Mouse (Mus musculus) heart, embryonic 14.5 days (tissue): ENCODE results near the gene Calm3. TPM values are rescaled to one million over a fixed set of nuclear protein-coding genes. Genes with fewer than 3 reads are reported as not detected.

Source experiments
- ATAC-seq: fragments of 200-750 bp; cut with Nextera tagmentation; 2 replicates; pipeline ENCODE4 v1.8.0; 2017; ENCODE audit warnings: low read depth, moderate TSS enrichment; ENCODE audit not compliant: insufficient number of reproducible peaks, insufficient read depth, low FRiP score
- H3K27ac ChIP-seq, 2 experiments: fragments of 200-500 bp in 1 of 2; fragments of 300-500 bp in 1 of 2; sonication (generic) in 1 of 2; replicated peaks in 1 of 2; 2 replicates each; pipeline ENCODE4 v1.5.1; 2012 to 2014; ENCODE audit warnings: low read depth in 2 of 2, low read length in 2 of 2, control low read depth in 1 of 2, mild to moderate bottlenecking in 1 of 2, mixed read lengths in 1 of 2; ENCODE audit not compliant: control insufficient read depth in 1 of 2, insufficient read depth in 1 of 2
- H3K27me3 ChIP-seq: fragments of 300-500 bp; sonication (generic); 2 replicates; pipeline ENCODE4 v1.6.1; 2014; ENCODE audit warnings: mild to moderate bottlenecking, low read length, control low read depth; ENCODE audit not compliant: control insufficient read depth, insufficient read depth
- H3K36me3 ChIP-seq: fragments of 300-500 bp; sonication (generic); 2 replicates; pipeline ENCODE4 v1.6.1; 2014; ENCODE audit warnings: mild to moderate bottlenecking, control low read depth, low read length, mixed read lengths; ENCODE audit not compliant: control insufficient read depth, insufficient read depth
- H3K4me1 ChIP-seq, 2 experiments: fragments of 200-500 bp in 1 of 2; fragments of 300-500 bp in 1 of 2; sonication (generic) in 1 of 2; 2 replicates each; pipeline ENCODE4 v1.6.1; 2012 to 2014; ENCODE audit warnings: low read length in 2 of 2, control low read depth in 1 of 2, mixed read lengths in 1 of 2; ENCODE audit not compliant: control insufficient read depth in 2 of 2, insufficient read depth in 2 of 2
- H3K4me2 ChIP-seq: fragments of 300-500 bp; sonication (generic); 2 replicates; pipeline ENCODE4 v1.6.1; 2014; ENCODE audit warnings: mild to moderate bottlenecking, low read length
- H3K4me3 ChIP-seq, 2 experiments: fragments of 200-500 bp in 1 of 2; fragments of 300-500 bp in 1 of 2; sonication (generic) in 1 of 2; 2 replicates each; pipeline ENCODE4 v1.5.1; 2012 to 2014; ENCODE audit warnings: low read length in 2 of 2, mild to moderate bottlenecking in 2 of 2, control low read depth in 1 of 2, low read depth in 1 of 2, moderate library complexity in 1 of 2; ENCODE audit not compliant: control insufficient read depth in 1 of 2, insufficient read depth in 1 of 2
- H3K9ac ChIP-seq: fragments of 300-500 bp; sonication (generic); 2 replicates; pipeline ENCODE4 v1.6.1; 2014; ENCODE audit warnings: mild to moderate bottlenecking, low read length
- H3K9me3 ChIP-seq: fragments of 300-500 bp; sonication (generic); 2 replicates; pipeline ENCODE4 v1.6.1; 2016; ENCODE audit warnings: low read length, control low read depth; ENCODE audit not compliant: control insufficient read depth
- WGBS: fragments of 180-500 bp; shearing (Covaris S2); extraction: QIAGEN DNeasy Blood & Tissue Kit; methylation state at CpG from one replicate; pipeline ENCODE4 v1.1.7; 2014; 5-methylcytosine and 5-hydroxymethylcytosine counted together
- polyA plus RNA-seq: library from polyadenylated mRNA; unstranded; fragments of >200 nt; fragmentation: Nextera tagmentation; extraction: Ambion mirVana; gene quantifications from 2 replicates; pipeline ENCODE4 v1.2.1, GENCODE M21; 2014

Calm3 gene
- polyA plus RNA-seq, 1 experiment from 2014 or later: 152 TPM

GRCm38 (mm10) chr7:16883162-16883561 is 40.8 kb downstream of the Calm3 start:
- H3K4me1 ChIP-seq: peaks cover 20 to 41% of the 10 kb centered on the region in 2 experiments
- H3K4me2 ChIP-seq: peak overlapping the region; percentile 27
- peaks cover 18% of the 10 kb centered on the region for H3K9me3 ChIP-seq
- H3K27me3 ChIP-seq: no peaks in the 10 kb centered on the region
- H3K4me3 ChIP-seq: no peak overlapping the region
- peaks cover 84% of the 10 kb centered on the region for H3K36me3 ChIP-seq
- no peak overlapping the region; the same call in 1 of the 2 replicates for H3K9ac ChIP-seq
- 79% methylated on average over 6 of the region's 6 CpGs for WGBS
- ATAC-seq: no peak
- H3K27ac ChIP-seq: peak overlapping the region; percentile 43 to 96; a peak in 3 of 4 replicates

DNA sequence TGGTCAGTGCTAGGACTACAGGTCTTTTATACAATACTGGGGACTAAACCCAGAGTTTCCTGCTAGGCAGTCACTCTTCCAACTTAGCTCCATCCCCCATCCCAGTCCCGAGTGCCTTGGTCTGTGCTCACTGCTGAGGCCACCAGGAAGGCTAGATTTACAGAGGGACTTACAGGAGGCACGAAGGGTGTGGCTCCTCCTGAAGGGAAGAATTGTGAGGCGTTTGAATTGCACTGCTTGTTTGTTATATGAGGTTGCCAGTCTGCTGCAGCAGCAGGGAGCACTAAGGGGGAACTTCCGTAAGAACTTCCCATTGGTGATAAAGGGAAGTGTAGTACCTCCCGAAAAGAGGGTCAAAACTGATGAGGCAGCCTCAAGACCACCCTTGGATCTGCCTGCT is 43.3 kb downstream of the Calm3 start:
- Histone ChIP-seq H3K4me3 (no peak overlapping the region), H3K27ac (peak overlapping the region; percentile 96 to 97), H3K4me2 (peak overlapping the region; percentile 41), H3K4me1 (peaks cover 26 to 50% of the 10 kb centered on the region in 2 experiments), H3K36me3 (peaks cover 61% of the 10 kb centered on the region), H3K27me3 (no peaks in the 10 kb centered on the region), H3K9me3 (peaks cover 8% of the 10 kb centered on the region), H3K9ac (peak overlapping the region; percentile 68)
- WGBS: 16% methylated on average over 5 of the region's 5 CpGs
- ATAC-seq: no peak

DNA sequence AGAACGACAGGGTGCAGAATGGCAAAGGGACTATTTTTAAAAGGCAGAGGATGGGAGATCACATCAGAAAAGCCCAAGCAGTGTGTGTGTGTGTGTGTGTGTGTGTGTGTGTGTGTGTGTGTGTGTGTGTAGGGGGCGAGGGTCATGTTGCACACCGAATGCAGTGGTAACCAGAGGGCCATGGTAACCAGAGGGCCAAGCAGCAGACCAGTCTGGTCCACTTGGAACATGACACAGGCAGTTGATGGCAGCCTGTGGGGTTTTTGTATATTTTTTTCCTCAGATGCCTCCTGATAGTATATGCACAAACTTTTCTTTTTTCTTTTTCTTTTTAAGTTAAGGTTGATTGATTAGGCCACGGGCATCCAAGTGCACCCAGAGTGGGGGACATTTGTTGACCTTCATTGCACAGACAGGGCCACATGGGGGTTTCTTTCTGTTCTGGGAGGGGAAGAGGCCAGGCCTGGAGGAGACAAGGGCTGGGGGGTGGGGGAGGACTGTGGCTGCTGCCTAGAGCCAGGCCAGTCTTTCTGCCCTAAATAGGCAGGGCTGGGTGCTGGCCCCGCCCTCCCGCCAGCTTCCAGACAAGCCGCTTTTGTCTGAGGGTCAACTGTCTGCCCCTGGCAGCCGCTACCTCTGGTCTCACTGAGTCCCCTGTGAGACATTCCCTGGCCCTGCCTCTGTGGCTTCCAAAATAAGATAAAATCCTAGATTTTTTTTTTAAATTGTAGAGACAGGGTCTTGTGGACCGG is 43.9 kb downstream of the Calm3 start:
- H3K9ac ChIP-seq: peak overlapping the region; percentile 68
- peaks cover 26 to 50% of the 10 kb centered on the region in 2 experiments for H3K4me1 ChIP-seq
- no peak overlapping the region for H3K4me3 ChIP-seq

DNA sequence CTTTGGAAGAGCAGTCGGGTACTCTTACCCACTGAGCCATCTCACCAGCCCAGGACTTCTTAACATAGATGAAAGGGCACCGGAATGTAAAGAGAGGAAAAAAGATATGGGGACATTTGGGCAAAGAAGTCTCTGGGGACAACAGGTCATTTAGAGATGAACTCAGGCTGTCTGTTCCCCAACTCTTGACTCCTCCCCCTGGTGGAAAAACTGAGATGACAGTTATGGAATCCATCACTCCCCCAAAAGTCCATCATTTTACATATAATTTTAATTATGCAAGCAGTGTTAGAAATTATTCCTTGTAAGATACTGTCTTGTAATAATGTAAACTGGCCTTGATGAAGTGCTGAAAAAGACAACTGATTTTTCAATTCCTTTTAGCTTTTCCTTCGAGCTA is 46.2 kb downstream of the Calm3 start:
- peaks cover 21 to 47% of the 10 kb centered on the region in 2 experiments for H3K4me1 ChIP-seq
- no peak for ATAC-seq
- H3K9ac ChIP-seq: no peak overlapping the region
- H3K9me3 ChIP-seq: no peaks in the 10 kb centered on the region
- no peak overlapping the region for H3K4me2 ChIP-seq
- no peak overlapping the region for H3K4me3 ChIP-seq
- no peak overlapping the region; a peak in 1 of 4 replicates for H3K27ac ChIP-seq
- H3K36me3 ChIP-seq: peaks cover 34% of the 10 kb centered on the region
- no peaks in the 10 kb centered on the region for H3K27me3 ChIP-seq
- 79% methylated on average over 3 of the region's 3 CpGs for WGBS

More for the DNA sequence above, 43.9 kb downstream of the Calm3 start:
- H3K27ac ChIP-seq: peak overlapping the region; percentile 96 to 99
- no peaks in the 10 kb centered on the region for H3K27me3 ChIP-seq
- peak; percentile 70 for ATAC-seq
- peaks cover 54% of the 10 kb centered on the region for H3K36me3 ChIP-seq
- peak overlapping the region; percentile 41 for H3K4me2 ChIP-seq
- peaks cover 1% of the 10 kb centered on the region; the same call in 1 of the 2 replicates for H3K9me3 ChIP-seq
- 20% methylated on average over 9 of the region's 9 CpGs for WGBS

DNA sequence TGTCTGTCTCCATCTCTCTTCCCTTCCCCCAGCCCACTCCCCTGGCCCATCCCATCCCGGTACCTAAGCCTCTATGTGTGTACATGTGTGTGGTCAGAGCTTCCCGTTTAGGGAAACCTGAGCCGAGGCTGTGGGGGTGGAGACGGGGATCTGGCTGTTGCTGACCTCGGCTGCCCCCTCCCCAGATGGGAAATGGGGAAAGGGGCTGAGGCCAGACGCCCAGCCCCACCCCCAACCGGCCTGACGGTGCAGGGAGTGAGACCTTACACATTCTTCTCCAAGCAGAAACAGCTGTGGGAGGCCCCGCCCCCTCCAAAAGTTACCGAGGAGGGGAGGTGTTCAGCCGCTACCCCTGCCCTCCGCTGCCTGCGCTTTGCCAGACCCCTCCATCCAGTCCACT is 47.3 kb downstream of the Calm3 start:
- WGBS: 1% methylated on average over 13 of the region's 13 CpGs
- peaks cover 28% of the 10 kb centered on the region for H3K36me3 ChIP-seq
- ATAC-seq: no peak

DNA sequence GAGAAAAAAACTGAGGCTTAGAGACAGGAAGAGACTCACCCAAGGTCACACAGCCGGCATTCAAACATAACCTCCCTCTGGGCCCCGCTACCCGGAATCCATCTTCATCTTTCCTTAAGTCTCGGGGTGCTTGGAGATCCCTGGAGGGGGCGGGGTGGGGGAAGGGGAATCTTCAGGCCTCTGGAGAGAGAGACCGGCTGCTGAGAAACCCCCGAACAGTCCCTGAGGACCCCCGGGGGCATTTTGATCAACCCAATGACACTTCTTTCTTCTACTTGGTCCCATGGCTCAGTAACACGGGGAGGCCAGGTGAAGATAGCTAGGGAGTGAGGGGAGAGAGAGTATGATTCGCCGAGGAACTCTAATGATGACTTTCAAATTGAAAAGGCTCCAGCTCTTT is 47.9 kb downstream of the Calm3 start:
- H3K9me3 ChIP-seq: no peaks in the 10 kb centered on the region
- peak overlapping the region; percentile 86 for H3K4me3 ChIP-seq
- peak overlapping the region; percentile 84 for H3K4me2 ChIP-seq
- no peaks in the 10 kb centered on the region for H3K27me3 ChIP-seq
- peak overlapping the region; percentile 97 for H3K9ac ChIP-seq
- peaks cover 28% of the 10 kb centered on the region for H3K36me3 ChIP-seq
- 5% methylated on average over 11 of the region's 11 CpGs for WGBS
- no peak for ATAC-seq
- H3K27ac ChIP-seq: peak overlapping the region; percentile 91 to 92
- H3K4me1 ChIP-seq: peaks cover 15 to 33% of the 10 kb centered on the region in 2 experiments

More for the DNA sequence above, 47.3 kb downstream of the Calm3 start:
- Histone ChIP-seq H3K9me3 (no peaks in the 10 kb centered on the region), H3K4me3 (peak overlapping the region; percentile 86), H3K27ac (peak overlapping the region; percentile 91 to 92), H3K9ac (peak overlapping the region; percentile 97), H3K4me2 (peak overlapping the region; percentile 84), H3K4me1 (peaks cover 19 to 38% of the 10 kb centered on the region in 2 experiments), H3K27me3 (no peaks in the 10 kb centered on the region)

DNA sequence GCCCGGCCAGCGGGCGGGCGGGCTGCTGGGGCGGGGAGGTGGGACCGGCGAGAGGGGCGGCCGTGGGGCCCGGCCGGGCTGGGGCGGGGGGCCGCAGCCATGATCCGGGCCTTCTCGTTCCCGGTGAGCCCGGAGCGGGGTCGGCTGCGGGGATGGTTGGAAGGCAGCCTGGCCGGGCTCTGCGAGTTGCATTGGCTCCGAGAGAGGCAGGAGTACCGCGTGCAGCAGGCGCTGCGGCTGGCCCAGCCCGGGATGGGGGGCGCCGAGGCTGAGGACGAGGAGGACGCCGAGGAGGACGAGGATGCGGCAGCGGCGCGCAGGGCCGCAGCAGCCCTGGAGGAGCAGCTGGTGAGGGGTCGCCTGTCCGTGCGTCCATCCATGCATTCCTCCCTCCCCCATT is 48.6 kb downstream of the Calm3 start:
- Histone ChIP-seq H3K4me2 (peak overlapping the region; percentile 84), H3K27ac (peak overlapping the region; percentile 91 to 92), H3K4me3 (peak overlapping the region; percentile 86), H3K36me3 (peaks cover 26% of the 10 kb centered on the region), H3K27me3 (no peaks in the 10 kb centered on the region), H3K9me3 (no peaks in the 10 kb centered on the region), H3K9ac (peak overlapping the region; percentile 97), H3K4me1 (peaks cover 9 to 26% of the 10 kb centered on the region in 2 experiments)
- under 1% methylated on average over 41 of the region's 42 CpGs for WGBS
- no peak for ATAC-seq

- no peak for ATAC-seq
- H3K4me1 ChIP-seq: peaks cover 9 to 24% of the 10 kb centered on the region in 2 experiments
- H3K27me3 ChIP-seq: no peaks in the 10 kb centered on the region
- H3K4me2 ChIP-seq: peak within 1 kb of the TSS; percentile 84
- 0% methylated on average over 1 of the region's 1 CpGs for WGBS
- no peaks in the 10 kb centered on the region for H3K9me3 ChIP-seq
- H3K4me3 ChIP-seq: peak within 1 kb of the TSS; percentile 86
- peak within 1 kb of the TSS; percentile 91 to 92 for H3K27ac ChIP-seq
- peaks cover 28% of the 10 kb centered on the region for H3K36me3 ChIP-seq
- H3K9ac ChIP-seq: peak within 1 kb of the TSS; percentile 97
Observed at GRCm38 (mm10) chr7:16875310-16875325, 48.8 kb downstream of the Calm3 start, which contains the start of gene Dact3. Gene Dact3 (plus strand): TSS chr7:16875317.
